Mouse (Mus musculus) heart, adult 2 months (tissue): ENCODE data around the gene Acvr2b.

Experiments
- EP300 ChIP-seq: fragments of 200-500 bp; IDR thresholded peaks from 2 replicates; pipeline ENCODE4 v1.6.1; 2011; ENCODE audit warnings: low read depth, low read length, control low read depth; ENCODE audit not compliant: insufficient read depth
- POLR2A ChIP-seq: fragments of 200-500 bp; IDR thresholded peaks from 2 replicates; pipeline ENCODE4 v1.6.1; 2011; ENCODE audit warnings: mild to moderate bottlenecking, low read depth, low read length, control low read depth; ENCODE audit not compliant: insufficient read depth

DNA sequence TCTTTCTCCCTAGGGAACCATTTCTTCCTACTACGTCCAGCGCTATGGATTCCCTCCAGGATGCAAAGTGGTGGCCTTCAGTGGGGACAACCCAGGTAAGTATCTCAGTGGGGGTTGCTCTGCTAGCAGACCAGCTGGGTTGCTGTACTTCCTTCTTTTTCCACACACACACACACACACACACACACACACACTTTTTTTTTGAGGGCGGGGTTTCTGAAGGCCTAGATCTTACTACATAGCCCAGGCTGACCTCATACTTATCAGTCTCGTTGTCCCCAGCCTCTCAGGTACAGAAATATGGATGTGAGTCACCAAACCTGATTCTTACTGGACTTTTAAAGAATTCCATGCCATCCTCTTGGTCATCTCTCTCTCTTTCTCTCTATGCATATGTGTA is 23.7 kb upstream of the Acvr2b start:
- TF ChIP-seq POLR2A: no peak
- no peak for TF ChIP-seq EP300
